Mouse (Mus musculus) thymus, postnatal 0 days (tissue): ENCODE measurements at regions not wholly inside any gene's neighbourhood (a gene's known extent, or its start where the extent isn't known, plus 50 kb on each side); places are given as distances from the start of the nearest gene placed in this dataset.

ENCODE experiments used
- DNase-seq: peaks from one replicate; pipeline ENCODE4 v3.0.0-alpha.2; 2015; ENCODE audit warnings: low spot score

DNA sequence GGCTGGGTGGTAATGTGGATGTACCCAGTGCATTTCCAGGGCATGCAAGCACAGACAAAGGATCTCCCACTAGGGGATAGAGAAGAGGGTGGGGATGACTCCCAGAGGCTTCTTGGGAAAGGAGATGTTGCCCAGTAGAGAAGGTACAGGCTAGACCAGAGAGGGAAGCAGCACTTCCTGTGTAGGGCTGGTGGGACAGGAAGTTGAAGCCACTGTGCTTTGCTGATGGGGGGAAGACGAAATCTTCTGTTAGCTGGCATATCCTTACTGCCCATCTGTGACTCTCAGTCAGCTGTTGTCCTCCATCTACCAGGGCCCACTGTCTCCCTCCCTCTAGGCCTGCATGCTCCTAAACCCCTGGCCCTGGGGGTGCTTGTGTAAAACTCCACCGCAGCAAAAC lies 180.2 kb downstream of the Wdr11 start:
- peak; percentile 34 for DNase-seq

DNA sequence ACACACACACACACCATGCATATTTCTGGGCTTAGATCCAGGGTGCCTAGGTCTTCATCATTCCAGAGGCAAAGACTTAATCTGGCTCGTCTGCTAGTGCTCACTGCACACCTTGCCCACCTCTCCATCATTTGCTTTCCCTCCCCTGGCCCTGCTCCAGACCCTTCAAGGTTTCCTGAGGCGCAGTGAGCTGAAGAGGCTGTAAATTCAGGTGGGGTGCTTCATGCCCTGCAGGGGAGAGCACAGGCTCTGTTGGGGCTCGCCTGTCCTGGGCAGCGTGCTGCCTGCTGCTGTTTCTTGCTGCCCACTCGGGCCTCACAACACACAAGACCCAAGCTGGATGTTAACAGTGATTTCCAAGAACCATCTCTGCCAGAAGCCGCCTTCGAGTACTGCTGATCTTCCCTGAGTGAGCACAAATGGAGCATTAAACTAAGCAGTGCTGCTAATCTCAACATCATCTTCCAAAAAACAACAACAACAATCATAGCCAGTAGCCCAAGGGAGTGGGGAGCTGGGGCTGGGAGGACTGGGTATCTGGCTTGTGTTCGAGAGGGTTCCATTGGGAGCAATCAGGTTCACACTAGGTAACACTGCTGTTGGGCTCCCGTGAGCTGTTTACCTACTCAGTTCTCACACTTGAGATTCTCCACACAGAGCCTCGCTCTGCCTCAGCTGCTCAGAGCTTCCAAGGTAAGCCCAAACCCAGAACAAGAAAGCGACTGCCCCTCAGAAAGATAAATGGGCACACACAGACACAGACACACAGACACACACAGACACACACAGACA lies 181.1 kb downstream of the Wdr11 start:
- DNase-seq = no peak

DNA sequence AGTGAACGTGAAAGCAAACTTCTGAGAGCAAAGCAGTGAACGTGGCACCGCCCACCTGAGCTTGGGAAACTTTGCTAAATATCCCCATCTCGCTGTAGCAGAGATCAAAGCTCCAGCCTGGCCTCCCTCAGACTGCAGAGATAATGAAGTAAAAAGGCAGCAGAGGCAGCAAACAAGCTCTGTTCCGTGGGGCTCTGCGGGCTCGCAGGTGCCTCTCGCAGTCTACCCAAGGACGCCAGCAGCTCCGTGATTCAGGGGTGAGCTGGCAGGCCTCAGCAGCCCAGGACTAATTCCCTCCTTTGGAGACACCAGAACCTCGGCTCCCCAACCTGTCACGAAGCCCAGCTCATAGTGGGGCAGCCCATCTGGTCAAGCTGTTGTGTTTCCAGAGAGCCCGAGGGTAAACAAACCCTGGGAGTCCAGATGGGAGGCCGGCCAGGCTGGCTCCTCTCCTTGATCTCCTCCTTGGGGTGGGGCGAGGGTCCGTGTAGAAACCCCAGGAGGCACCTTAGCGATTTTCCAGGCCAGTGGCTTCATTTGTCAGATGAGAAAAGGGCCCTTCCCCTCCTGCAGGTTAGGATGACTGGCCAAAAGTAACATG lies 182.7 kb downstream of the Wdr11 start:
- DNase-seq = peak; percentile 81

DNA sequence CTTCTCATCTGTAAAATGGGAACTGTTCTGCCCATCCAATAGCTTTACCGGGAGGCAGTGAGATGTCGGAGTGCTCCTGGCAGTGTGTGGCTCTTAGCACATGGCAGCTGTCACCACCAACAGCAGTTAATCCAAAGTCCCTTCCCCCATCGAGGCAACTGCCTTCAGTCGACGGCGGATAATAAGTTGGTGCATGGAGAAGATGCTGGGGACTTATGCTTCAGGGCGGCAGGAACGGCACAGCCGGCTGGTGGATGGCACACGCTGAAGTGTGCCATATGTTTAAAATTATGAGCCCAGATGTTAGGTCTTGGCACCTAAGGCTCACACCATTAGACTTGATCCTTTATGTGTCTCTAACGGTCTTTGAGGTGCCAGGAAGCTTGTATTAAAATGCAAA lies 183.5 kb downstream of the Wdr11 start:
- no peak for DNase-seq

DNA sequence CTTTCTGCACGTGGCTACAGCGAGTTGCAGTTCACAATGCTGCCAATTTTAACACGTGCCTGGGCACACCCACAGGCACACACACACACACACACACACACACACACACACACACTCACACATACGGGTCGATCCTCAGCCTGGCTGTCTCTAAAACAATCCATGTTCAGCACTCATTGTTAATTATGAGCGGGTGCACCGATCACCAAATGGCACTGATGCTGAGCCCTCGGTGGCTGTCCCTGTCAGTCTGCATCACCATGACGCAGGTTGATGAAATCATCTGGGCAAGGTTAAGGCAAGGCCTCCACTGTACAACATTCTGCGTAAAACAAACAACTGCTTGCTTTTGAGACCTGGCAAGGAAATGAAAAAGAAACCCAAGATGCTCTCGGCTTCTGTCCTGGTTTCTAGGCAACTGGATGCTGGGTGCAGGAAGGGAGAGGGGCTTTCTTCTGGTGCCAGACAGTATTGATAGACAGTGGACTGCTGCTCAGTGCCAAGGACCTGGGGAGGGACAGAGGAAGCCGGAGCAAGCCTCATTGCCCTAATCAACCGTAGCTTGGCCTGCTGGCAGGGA lies 187.3 kb downstream of the Wdr11 start:
- DNase-seq = no peak

DNA sequence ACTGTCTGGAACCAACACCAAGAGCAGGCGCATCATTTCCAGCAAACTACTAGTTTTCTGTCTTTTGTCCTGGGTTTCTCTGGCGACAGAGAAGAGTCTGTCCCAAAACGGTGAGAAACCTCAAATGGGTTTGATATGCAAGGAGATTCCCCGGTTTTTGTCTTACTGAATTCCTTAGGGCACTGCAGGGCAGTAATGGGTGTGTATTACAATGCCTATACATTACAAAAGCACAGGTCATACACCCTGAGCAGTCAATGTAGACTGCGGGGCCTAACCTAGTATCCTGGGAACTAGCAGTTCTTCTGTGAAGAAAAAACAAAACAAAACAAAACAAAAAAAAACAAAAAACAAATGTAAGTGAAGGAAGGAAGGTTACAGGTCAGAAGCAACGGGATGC lies 188.3 kb downstream of the Wdr11 start:
- no peak for DNase-seq

DNA sequence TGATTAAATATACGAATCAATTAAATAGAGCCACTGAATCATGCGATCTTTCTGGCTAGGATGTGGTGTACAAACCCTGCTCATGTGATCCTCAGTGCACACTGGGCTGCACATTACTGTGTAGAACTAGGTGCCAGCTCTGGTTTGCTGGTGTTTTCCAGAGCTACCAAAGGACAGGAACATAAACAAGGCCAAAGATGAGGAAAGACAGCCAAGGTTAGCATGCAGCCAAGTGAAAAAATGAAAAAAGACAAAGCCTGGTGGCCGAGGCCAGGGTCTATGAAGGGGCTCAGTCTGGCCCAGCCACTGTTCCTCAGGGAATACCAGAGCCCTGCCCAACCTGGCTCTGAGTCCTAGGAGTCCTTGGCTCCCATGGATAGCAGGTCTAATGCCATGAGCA lies 190.1 kb downstream of the Wdr11 start:
- no peak for DNase-seq

DNA sequence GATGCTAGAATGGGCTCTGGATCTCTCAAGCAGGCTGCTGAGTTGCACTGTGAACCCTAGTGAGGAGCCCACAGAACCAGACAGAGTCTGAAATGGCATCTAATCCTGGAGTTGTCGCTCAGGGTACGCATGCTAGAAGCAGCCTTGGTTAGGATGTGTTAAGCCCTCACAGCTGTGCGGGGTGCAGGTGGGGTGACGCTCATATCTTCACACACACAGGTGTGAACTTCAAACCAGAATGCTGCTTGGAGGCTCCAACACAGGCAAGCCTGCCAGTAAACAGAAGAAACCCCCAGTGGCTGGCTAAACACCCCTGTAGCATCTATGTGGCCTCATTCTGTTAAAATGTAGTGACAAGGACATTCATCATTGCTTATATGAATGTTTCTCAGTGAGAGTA lies 193.3 kb downstream of the Wdr11 start:
- DNase-seq = peak; percentile 92

DNA sequence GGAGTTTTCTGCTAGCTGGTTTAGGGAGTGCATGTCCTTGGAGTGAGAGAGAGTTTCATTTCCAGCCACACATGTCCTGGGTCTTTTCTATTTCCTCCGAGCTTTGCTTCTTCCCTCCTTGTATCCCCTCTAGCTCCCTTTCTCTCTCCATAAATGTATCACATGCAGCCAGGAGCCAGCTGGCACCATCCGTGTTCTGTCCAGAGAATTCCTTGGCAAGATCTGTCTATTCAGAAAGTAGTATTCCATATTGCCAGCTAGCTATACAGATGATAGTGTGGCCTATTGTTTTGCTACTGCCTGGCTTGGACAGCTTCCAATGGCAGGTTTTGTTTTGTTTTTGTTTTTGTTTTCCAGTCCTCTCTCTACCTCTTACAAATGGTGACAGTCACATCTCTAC lies 195.3 kb downstream of the Wdr11 start:
- no peak for DNase-seq

DNA sequence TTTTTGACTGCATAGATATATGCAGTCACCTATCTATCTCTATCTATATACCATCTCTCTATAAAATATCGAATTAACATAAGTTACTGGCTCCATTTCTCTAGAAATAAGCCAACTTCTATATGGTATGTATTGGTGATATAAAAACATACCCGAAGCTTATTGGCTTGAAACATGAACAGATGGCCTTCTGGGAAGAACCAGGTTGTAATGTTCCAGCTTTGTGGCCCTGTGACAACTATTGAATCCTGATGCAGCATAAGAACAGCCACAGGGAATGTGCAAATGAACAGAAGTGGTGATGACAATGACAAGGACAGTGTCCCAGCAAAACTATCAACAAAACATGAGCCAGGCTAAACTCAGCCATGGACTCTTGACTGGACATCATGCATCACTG lies 196.1 kb downstream of the Wdr11 start:
- no peak for DNase-seq

DNA sequence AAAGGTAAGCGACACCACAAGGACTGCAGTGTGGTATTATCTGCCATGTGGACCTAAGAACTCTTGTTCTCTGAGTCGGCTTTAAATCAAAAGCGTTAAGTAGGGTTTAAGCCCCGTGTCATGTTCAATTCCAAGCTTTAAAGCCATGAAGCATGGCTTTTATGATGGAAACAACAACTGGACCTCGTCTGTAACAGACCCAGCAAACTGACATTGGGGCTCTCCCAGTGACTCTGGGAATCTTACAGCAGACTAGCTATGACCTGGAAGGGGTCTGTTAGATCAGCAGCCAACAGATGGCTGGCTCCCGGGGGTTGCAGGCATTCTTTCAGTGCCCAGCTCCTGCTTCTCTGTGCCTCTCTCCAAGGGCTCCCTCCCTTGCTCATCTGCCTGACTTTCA lies 197.8 kb downstream of the Wdr11 start:
- no peak for DNase-seq

DNA sequence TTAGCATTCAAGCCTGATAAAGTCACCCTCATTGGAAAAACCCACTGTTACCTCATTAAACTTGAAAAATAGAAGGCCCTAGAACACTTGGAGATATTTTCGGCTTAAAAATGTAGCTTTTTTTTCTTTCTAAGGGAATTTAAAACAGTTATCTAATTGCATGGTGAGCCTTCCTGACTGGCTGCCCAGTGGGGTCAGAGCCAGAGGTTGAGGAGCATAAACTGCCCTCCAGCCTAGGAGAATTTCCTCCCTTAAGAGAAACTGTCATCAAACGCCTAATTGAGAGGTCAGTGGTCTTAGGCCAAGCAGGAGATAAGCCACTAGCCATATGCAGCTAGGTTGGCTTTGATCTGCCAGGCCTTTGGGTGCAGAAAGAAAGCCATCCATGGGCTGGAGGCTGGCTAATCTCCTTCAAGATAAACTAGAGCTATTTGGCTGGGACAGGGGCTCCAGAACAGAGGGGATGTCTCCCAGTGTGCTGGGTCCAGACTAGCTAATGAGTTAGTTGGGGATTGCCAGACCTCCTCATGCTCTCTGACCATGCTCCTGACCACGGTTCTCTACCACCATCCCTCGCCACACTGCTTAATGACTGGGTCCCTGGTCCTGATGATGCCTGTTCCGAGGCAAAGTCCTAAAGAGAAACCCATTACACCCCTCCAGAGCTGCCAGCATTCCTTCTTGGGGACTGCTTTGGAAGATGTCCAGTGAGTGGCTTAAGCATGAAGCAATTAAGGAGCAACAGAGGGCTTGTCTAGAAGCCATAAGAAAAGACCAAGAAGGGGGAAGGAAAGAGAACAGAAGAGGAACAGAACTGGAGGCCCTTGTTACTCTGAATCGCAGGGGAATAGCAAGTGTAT lies 199.2 kb downstream of the Wdr11 start:
- no peak for DNase-seq

DNA sequence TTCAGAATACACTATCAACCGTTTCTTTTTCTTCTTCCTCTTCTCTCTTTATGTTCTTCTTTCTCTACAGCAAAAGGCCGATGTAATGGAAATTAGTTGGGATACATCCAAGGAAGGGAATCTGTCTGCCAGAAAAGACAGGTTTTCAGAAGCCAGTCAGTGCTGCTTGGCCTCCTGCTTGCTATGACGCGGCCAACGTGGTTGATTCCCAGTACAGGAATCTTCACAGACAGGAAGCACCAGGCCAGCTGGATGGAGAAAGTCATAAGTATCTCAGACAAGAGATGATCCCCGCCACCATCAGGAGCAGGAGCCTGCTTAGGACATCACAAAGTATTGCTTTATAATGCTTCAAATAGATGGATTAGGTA lies 199.8 kb downstream of the Wdr11 start:
- DNase-seq = no peak

DNA sequence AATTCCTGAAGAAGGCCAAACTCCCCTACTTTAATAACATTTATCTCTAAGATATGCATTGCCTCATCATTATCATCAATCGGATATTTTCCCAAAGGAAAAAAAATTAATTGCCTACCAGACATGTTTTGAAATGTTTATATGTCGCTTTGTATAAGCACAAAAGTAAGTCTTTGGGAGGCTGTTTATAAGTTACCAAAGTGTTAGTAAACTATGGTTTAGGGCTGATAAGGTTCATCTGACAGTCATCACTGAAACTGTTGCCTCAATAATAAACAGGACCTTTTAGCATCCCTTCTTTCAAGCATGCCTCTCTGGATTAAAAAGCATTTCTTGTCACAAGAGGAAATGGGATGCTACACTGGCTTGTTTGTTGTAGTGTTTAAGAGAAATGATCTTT lies 202.1 kb downstream of the Wdr11 start:
- DNase-seq = no peak

DNA sequence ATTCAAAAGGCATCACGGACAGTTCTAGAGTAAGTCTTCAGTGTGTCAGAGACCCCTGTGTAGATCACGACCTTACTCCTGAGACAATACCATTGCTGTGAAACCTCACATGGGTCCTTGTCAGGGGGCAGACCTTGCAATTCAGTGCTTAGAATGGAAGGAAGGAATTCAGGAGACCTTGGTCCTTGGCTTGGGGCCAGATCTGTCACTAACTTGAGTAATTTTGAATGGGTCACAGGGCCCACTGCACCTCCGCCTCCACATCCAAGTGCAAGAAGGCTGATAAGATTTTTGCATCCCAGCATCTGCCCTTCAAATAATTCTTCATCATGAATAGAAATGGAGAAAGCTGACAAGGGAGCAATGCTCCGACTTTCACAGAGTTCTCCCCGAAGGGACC lies 202.6 kb downstream of the Wdr11 start:
- no peak for DNase-seq

DNA sequence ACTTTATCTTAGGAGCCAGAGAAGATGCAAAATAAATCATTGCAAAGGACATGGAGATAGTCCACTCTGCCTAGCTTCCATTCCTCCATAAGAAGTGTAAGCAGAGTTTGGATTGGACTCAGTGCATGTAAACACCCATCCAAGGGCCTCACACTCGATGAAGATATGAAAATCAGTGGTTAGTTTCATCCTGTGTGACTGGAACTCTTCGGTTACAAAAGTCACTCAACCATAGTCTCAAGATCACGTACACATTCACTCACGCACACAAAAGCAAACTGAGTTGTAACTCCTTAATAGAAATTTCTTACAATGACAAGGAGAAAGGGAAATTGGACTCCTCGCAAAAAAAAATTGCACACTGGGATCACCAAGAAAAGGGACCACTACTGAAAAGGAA lies 206.9 kb downstream of the Wdr11 start:
- no peak for DNase-seq

DNA sequence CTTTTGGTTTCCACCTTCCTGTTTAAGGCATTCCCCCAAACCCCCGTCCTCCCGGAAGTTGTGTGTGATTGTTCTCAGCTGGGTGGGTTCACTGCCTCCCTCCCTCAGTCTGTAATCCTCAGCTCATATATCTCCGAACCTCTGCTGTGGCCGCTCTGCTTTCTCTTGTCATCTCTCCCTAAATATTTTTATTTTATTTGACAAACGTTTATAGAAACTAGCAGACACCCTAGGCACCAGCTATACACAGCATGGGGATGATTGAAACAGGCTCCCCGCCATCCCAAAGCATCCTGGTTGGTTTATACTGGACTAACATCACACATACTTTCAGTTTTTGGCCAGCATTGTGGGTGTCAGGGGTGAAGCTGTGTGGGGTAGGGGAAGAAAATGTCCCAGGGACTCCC lies 208.8 kb downstream of the Wdr11 start:
- DNase-seq = peak; percentile 62

DNA sequence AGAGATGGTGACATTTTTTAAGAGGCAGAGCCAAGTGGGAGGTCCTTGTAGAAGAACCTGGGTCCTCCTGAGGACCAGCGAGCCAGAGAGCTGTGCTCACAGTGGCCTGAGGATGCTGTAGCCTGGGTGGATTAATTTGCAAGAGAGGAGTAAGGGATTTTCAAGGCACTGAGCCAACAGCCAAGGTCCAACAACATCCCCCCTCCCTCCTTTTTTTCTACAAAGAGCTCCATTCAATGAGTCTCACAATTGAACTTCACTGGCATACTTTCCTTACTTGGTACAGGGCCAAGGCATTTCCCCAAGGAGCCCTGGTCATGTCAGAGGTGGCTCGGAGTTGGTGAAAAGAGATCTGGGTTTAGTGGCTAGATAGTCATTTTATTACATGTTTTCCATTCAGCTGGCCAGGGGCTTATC lies 209.8 kb downstream of the Wdr11 start:
- DNase-seq = no peak

DNA sequence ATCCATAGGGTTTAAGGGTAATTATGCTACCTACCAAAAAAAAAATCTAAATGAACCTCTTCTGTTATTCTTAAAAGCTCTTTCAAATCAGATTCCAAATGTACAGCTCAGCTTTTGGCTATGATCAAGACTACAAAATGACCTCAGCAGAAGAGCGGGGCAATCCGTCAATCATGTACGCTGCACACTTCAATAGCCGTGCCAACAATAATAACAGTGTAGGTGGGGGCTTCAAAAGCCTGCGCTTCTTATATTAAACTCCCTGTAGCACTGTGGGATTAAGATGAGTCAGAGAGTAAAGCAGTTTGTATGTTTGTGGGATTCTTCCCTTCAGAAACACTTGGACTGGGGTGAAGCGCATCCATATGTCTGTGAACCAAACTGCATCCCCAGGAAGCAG lies 210.5 kb downstream of the Wdr11 start:
- no peak for DNase-seq

DNA sequence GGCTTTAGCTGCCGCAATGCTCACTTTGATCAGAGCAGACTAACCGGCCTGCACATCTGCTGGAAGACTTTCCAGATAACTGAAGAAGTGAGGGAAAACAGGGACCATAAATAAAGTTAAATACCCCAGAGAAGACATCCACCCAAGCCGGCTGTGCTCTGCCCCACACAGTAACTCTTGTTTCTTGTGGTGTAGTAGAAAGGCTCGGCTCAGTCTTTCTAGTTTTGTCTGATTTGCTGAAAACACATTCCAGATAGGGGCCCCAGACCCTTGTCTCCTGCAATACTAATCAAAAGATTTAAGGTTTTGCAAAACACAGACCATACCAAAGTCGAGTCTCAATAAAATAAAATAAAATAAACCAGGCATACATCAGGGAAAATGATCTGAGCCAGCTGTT lies 213.7 kb downstream of the Wdr11 start:
- no peak for DNase-seq

DNA sequence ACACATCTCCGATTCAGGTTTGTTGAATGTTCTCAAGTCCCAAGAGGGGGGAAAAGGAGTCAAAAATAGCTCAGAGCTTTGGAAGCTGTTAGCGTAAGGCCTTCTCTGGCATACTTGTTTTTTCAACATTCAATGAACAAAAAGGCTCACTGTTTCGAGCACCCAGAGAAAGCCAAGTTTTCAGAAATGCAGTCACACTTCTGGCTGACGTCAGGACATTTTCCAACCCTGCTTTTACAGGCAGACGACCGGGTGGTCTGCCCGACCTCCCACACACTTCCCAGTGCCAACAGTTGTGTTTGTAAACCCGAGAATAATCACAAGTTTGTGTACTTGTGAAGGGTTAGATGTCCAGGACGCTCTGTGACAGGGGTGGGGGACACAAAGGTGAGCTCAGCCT lies 218.5 kb downstream of the Wdr11 start:
- DNase-seq = no peak

DNA sequence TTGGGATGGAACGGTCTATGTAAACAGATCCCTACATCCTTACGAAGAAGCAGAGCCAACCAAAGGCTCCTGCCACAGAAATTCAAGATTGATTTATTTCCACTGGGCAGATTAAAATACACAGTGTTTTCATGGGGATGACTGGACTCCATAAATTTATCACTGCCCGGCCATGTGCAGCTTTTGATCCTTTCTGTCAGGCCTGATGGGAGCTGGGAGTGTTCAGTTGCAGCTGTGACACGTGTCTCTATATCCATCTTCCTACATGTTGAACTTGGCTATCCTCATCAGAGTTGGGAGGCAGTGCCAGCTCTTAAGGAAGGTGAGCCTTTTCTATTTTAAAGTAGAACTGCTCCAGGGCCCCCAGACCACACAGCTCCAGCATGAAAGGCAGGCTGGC lies 218.9 kb downstream of the Wdr11 start:
- DNase-seq = no peak
